Mouse (Mus musculus): ENCODE data around the gene Ppox. TPM values are rescaled to one million over a fixed set of nuclear protein-coding genes. Genes with fewer than 3 reads are reported as not detected.

Ppox gene
- polyA plus RNA-seq, 1 experiment from 2014 or later, result 44.4 TPM

DNA sequence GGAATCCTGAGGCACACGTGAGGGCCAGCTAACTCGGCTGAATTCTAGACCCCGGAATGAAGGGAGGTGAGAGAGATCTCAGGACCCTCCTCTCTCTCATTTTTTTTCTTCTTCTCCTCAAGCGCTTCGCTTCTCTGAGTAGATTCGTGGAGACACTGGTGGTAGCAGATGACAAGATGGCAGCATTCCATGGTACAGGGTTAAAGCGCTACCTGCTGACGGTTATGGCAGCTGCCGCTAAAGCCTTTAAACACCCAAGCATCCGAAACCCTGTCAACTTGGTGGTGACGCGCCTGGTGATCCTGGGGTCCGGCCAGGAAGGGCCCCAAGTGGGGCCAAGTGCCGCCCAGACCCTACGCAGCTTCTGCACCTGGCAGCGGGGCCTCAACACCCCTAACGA lies 28.6 kb downstream of the Ppox start:
- peak overlapping the region; percentile 13; the same call in 1 of the 2 replicates for H3K4me3 ChIP-seq (ENCODE audit: low read depth, low read length)

GRCm38 (mm10) chr1:171251594-171252324 lies 29.2 kb downstream of the Ppox start:
- H3K9ac ChIP-seq (ENCODE audit: low read depth, low read length), result peak overlapping the region; percentile 39; the same call in 1 of the 2 replicates
- no peaks in the 10 kb centered on the region for H3K9me3 ChIP-seq (replicated peaks; ENCODE audit: control insufficient read depth, low read length, poor library complexity, severe bottlenecking)
- 5% methylated on average over 13 of the region's 13 CpGs for WGBS
- peaks cover 22% of the 10 kb centered on the region for H3K4me1 ChIP-seq (ENCODE audit: control insufficient read depth, insufficient read depth, low read length)
- H3K4me3 ChIP-seq (ENCODE audit: low read depth, low read length), result peak overlapping the region; percentile 34
- H3K27ac ChIP-seq (ENCODE audit: low read length), result 0 out of 2 replicates have a peak overlapping the region, but pooled peaks have one; percentile 4
- no peaks in the 10 kb centered on the region for H3K36me3 ChIP-seq (ENCODE audit: control insufficient read depth, insufficient read depth, low read length)
- no peaks in the 10 kb centered on the region for H3K27me3 ChIP-seq (ENCODE audit: control insufficient read depth, insufficient read depth, low read depth, low read length)
- H3K4me2 ChIP-seq (ENCODE audit: low read length), result peak overlapping the region; percentile 53
- no peak for ATAC-seq

More for the DNA sequence above, 28.6 kb downstream of the Ppox start:
- H3K27ac ChIP-seq (ENCODE audit: low read length), result 0 out of 2 replicates have a peak overlapping the region, but pooled peaks have one; percentile 4
- peak overlapping the region; percentile 53 for H3K4me2 ChIP-seq (ENCODE audit: low read length)
- no peak overlapping the region for H3K9ac ChIP-seq (ENCODE audit: low read depth, low read length)
- ATAC-seq, result no peak
- H3K36me3 ChIP-seq (ENCODE audit: control insufficient read depth, insufficient read depth, low read length), result no peaks in the 10 kb centered on the region
- H3K4me1 ChIP-seq (ENCODE audit: control insufficient read depth, insufficient read depth, low read length), result peaks cover 21% of the 10 kb centered on the region
- no peaks in the 10 kb centered on the region for H3K27me3 ChIP-seq (ENCODE audit: control insufficient read depth, insufficient read depth, low read depth, low read length)
- WGBS, result 47% methylated on average over 17 of the region's 17 CpGs
- no peaks in the 10 kb centered on the region for H3K9me3 ChIP-seq (replicated peaks; ENCODE audit: control insufficient read depth, low read length, poor library complexity, severe bottlenecking)

GRCm38 (mm10) chr1:171250680-171251593 lies 30.0 kb downstream of the Ppox start, which contains the start of gene Ndufs2:
TSS of gene Ndufs2 (minus strand) at chr1:171251388.
- ATAC-seq, result no peak
- peak within 1 kb of the TSS; percentile 53 for H3K27ac ChIP-seq (ENCODE audit: low read length)
- WGBS, result 14% methylated on average over 26 of the region's 26 CpGs
- H3K27me3 ChIP-seq (ENCODE audit: control insufficient read depth, insufficient read depth, low read depth, low read length), result no peaks in the 10 kb centered on the region
- peaks cover 27% of the 10 kb centered on the region for H3K4me1 ChIP-seq (ENCODE audit: control insufficient read depth, insufficient read depth, low read length)
- peak within 1 kb of the TSS; percentile 53 for H3K4me2 ChIP-seq (ENCODE audit: low read length)
- H3K4me3 ChIP-seq (ENCODE audit: low read depth, low read length), result peak within 1 kb of the TSS; percentile 34
- peak within 1 kb of the TSS; percentile 61 for H3K9ac ChIP-seq (ENCODE audit: low read depth, low read length)
- H3K36me3 ChIP-seq (ENCODE audit: control insufficient read depth, insufficient read depth, low read length), result no peaks in the 10 kb centered on the region
- H3K9me3 ChIP-seq (replicated peaks; ENCODE audit: control insufficient read depth, low read length, poor library complexity, severe bottlenecking), result no peaks in the 10 kb centered on the region

DNA sequence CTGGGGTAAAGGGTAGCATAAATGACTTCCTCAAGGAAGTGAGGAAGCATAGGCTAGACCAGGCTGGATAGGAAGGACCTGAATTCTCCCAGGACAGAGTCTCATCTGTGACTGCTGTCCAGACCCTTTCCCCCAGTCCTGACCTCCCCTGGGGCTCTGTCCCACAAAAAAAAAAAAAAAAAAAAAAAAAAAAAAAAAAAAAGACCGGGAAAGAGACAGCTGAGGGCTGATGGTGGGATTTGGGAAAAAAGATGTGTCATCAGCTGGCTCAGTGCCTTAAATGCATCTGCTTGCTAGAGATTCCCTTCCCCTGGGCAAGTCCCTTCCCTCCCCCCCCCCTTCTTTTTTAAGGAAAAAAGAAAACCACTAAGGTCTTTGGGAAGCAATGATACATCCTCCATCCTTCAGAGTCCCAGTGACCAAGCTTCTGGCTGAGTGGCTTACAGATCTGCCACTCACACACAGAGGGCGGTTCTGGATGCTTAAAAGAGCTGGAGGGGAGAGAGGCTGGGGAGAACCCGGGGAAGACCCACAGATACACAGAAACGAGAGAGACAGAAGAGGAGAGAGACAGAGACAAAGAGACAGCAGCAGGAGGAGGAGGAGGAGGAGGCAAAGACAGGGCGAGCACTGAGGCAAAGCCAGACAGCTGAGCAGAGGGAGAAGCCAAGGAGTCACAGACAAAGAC lies 30.9 kb downstream of the Ppox start, which contains the start of gene Adamts4:
TSS of gene Adamts4 (plus strand) at position 509 of the 688 bp plus-strand sequence.
- Histone ChIP-seq H3K36me3 (ENCODE audit: control insufficient read depth, insufficient read depth, low read length) (no peaks in the 10 kb centered on the region), H3K4me1 (ENCODE audit: control insufficient read depth, insufficient read depth, low read length) (peaks cover 33% of the 10 kb centered on the region), H3K4me2 (ENCODE audit: low read length) (peak within 1 kb of the TSS; percentile 53), H3K27ac (ENCODE audit: low read length) (peak within 1 kb of the TSS; percentile 53), H3K27me3 (ENCODE audit: control insufficient read depth, insufficient read depth, low read depth, low read length) (no peaks in the 10 kb centered on the region), H3K4me3 (ENCODE audit: low read depth, low read length) (peak within 1 kb of the TSS; percentile 34), H3K9ac (ENCODE audit: low read depth, low read length) (peak within 1 kb of the TSS; percentile 61), H3K9me3 (replicated peaks; ENCODE audit: control insufficient read depth, low read length, poor library complexity, severe bottlenecking) (no peaks in the 10 kb centered on the region)
- no peak for ATAC-seq
- WGBS, result 14% methylated on average over 5 of the region's 5 CpGs

DNA sequence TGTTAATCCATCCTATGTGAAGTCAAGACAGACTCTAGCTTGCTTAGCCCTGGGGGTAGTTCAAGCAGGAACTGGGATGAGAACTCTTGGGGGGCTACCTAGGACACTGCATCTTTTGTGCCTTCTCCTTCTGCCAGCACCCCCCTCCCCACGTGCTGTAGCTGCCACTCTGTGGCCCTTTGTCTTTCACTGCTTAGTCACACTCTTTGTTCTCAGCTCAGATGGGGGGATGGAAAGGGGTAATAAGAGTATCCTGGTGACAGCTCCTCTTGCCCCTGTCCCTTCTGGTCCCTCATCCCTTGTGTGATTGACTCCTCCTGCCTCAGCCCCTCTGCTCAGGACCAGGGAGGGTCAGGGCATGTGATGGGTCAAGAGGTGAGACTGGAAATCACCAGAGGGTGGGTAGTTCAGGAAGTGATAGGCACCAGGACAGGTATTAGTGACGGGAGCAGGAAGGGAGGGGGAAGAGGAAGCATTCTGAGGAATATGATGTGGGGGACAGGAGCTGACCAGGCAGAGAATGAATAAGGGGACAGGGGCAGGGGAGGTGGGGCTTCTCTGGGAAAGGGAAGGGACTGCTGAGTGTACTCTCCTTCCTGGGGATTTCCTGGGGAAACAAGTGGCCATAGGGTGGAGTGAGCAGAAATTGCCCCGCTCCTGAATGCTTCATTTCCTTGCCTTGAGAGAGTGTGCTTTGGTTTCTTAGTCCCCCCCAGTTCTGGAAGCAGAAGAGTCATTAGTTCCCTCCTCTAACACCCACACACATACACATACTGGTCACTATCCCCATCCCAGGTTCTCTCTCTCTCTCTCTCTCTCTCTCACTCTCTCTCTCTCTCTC lies 32.4 kb downstream of the Ppox start:
- Histone ChIP-seq H3K4me2 (ENCODE audit: low read length) (no peak overlapping the region), H3K36me3 (ENCODE audit: control insufficient read depth, insufficient read depth, low read length) (no peaks in the 10 kb centered on the region; the same call in 1 of the 2 replicates), H3K9ac (ENCODE audit: low read depth, low read length) (no peak overlapping the region), H3K27ac (ENCODE audit: low read length) (no peak overlapping the region), H3K4me1 (ENCODE audit: control insufficient read depth, insufficient read depth, low read length) (peaks cover 33% of the 10 kb centered on the region), H3K9me3 (replicated peaks; ENCODE audit: control insufficient read depth, low read length, poor library complexity, severe bottlenecking) (no peaks in the 10 kb centered on the region), H3K27me3 (ENCODE audit: control insufficient read depth, insufficient read depth, low read depth, low read length) (no peaks in the 10 kb centered on the region), H3K4me3 (ENCODE audit: low read depth, low read length) (no peak overlapping the region)
- no peak for ATAC-seq
- 32% methylated on average over 3 of the region's 3 CpGs for WGBS

GRCm38 (mm10) chr1:171247916-171248315 lies 33.1 kb downstream of the Ppox start:
- Histone ChIP-seq H3K4me1 (ENCODE audit: control insufficient read depth, insufficient read depth, low read length) (peaks cover 33% of the 10 kb centered on the region), H3K9me3 (replicated peaks; ENCODE audit: control insufficient read depth, low read length, poor library complexity, severe bottlenecking) (no peaks in the 10 kb centered on the region), H3K9ac (ENCODE audit: low read depth, low read length) (peak overlapping the region; percentile 57; the same call in 1 of the 2 replicates), H3K4me2 (ENCODE audit: low read length) (peak overlapping the region; percentile 63), H3K4me3 (ENCODE audit: low read depth, low read length) (no peak overlapping the region), H3K36me3 (ENCODE audit: control insufficient read depth, insufficient read depth, low read length) (no peaks in the 10 kb centered on the region; the same call in 1 of the 2 replicates), H3K27ac (ENCODE audit: low read length) (peak overlapping the region; percentile 51), H3K27me3 (ENCODE audit: control insufficient read depth, insufficient read depth, low read depth, low read length) (no peaks in the 10 kb centered on the region)
- 30% methylated on average over 4 of the region's 4 CpGs for WGBS
- ATAC-seq, result no peak

- H3K4me3 ChIP-seq (ENCODE audit: low read depth, low read length), result peak overlapping the region; percentile 81
- peak overlapping the region; percentile 57 for H3K9ac ChIP-seq (ENCODE audit: low read depth, low read length)
- peak overlapping the region; percentile 63 for H3K4me2 ChIP-seq (ENCODE audit: low read length)
- ATAC-seq, result peak; percentile 27
- no peaks in the 10 kb centered on the region; the same call in 1 of the 2 replicates for H3K36me3 ChIP-seq (ENCODE audit: control insufficient read depth, insufficient read depth, low read length)
- peak overlapping the region; percentile 51 for H3K27ac ChIP-seq (ENCODE audit: low read length)
- 13% methylated on average over 13 of the region's 13 CpGs for WGBS
- no peaks in the 10 kb centered on the region for H3K9me3 ChIP-seq (replicated peaks; ENCODE audit: control insufficient read depth, low read length, poor library complexity, severe bottlenecking)
- peaks cover 32% of the 10 kb centered on the region for H3K4me1 ChIP-seq (ENCODE audit: control insufficient read depth, insufficient read depth, low read length)
- no peaks in the 10 kb centered on the region for H3K27me3 ChIP-seq (ENCODE audit: control insufficient read depth, insufficient read depth, low read depth, low read length)
These were observed 33.5 kb downstream of the Ppox start for GRCm38 (mm10) chr1:171247453-171247841.

All from midbrain, embryonic 16.5 days (tissue).